Mouse (Mus musculus): ENCODE results near the gene Ergic1. TPM values are rescaled to one million over a fixed set of nuclear protein-coding genes. Genes with fewer than 3 reads are reported as not detected.

The Ergic1 gene
- total and polyA plus RNA-seq, 2 experiments from 2014 or later: 50.8 to 152 TPM

- H3K9ac ChIP-seq (replicated peaks; ENCODE audit: low read depth, low read length): no peak overlapping the region
- no peak overlapping the region for H3K4me3 ChIP-seq (ENCODE audit: low read depth, low read length)
- WGBS: 49% methylated on average over 6 of the region's 6 CpGs
- H3K36me3 ChIP-seq (replicated peaks; ENCODE audit: control insufficient read depth, insufficient read depth, low read length): no peaks in the 10 kb centered on the region
- ATAC-seq (ENCODE audit: insufficient read depth, low read depth): no peak
- H3K4me1 ChIP-seq (ENCODE audit: control insufficient read depth, insufficient read depth): peaks cover 84% of the 10 kb centered on the region
- DNase-seq (ENCODE audit: low spot score): no peak
- no peak overlapping the region for H3K4me2 ChIP-seq (ENCODE audit: low read depth, low read length)
- H3K27me3 ChIP-seq (ENCODE audit: control insufficient read depth, insufficient read depth, low read length): no peaks in the 10 kb centered on the region
- H3K9me3 ChIP-seq (replicated peaks; ENCODE audit: control insufficient read depth, low read length): no peaks in the 10 kb centered on the region
- 0 out of 2 replicates have a peak overlapping the region, but pooled peaks have one; percentile 14 for H3K27ac ChIP-seq (ENCODE audit: low read depth)
- TF ChIP-seq CTCF (IDR thresholded peaks at IDR 0.05; ENCODE audit: low read depth) (no peak), EP300 (IDR thresholded peaks at IDR 0.05; ENCODE audit: low read depth) (no peak; the same call in 1 of the 2 replicates)
Observed at GRCm38 (mm10) chr17:26579396-26579795, 18.1 kb downstream of the Ergic1 start.

DNA sequence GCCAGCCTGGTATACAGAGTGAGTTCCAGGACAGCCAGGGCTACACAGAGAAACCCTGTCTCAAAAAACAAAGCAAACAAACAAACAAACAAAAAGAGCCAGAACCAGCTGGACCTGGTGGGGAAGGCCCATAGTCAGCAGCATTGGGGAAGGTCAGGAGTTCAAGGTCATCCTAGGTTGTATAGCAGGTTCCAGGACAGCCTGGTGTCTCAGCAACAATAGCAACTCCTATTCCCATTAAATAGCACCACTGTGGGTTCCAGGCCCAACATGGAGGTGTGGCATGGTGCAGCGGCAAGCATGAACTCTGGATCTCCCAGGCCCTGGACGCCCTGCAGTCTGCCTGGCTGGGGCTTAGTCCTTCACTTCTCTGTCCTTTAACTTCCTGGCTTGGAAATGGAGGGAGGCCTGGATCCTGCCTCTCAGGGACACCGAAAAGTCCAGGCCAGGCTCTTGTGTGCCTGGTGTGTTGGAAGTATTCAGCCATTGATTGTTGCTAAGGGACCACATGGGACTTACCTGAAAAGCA lies 19.6 kb downstream of the Ergic1 start:
- no peak overlapping the region for H3K4me2 ChIP-seq (ENCODE audit: low read depth, low read length)
- ATAC-seq (ENCODE audit: insufficient read depth, low read depth) (no peak), DNase-seq (ENCODE audit: low spot score) (no peak)
- H3K9ac ChIP-seq (replicated peaks; ENCODE audit: low read depth, low read length): no peak overlapping the region
- H3K4me3 ChIP-seq (ENCODE audit: low read depth, low read length): no peak overlapping the region
- H3K27ac ChIP-seq (ENCODE audit: low read depth): peak overlapping the region; percentile 91; the same call in 1 of the 2 replicates
- TF ChIP-seq CTCF (IDR thresholded peaks at IDR 0.05; ENCODE audit: low read depth) (no peak), EP300 (IDR thresholded peaks at IDR 0.05; ENCODE audit: low read depth) (no peak)
- no peaks in the 10 kb centered on the region for H3K9me3 ChIP-seq (replicated peaks; ENCODE audit: control insufficient read depth, low read length)
- H3K27me3 ChIP-seq (ENCODE audit: control insufficient read depth, insufficient read depth, low read length): no peaks in the 10 kb centered on the region
- peaks cover 81% of the 10 kb centered on the region for H3K4me1 ChIP-seq (ENCODE audit: control insufficient read depth, insufficient read depth)
- 94% methylated on average over 3 of the region's 3 CpGs for WGBS
- no peaks in the 10 kb centered on the region for H3K36me3 ChIP-seq (replicated peaks; ENCODE audit: control insufficient read depth, insufficient read depth, low read length)

- Histone ChIP-seq H3K4me2 (ENCODE audit: low read depth, low read length) (no peak overlapping the region), H3K27me3 (ENCODE audit: control insufficient read depth, insufficient read depth, low read length) (no peaks in the 10 kb centered on the region), H3K4me1 (ENCODE audit: control insufficient read depth, insufficient read depth) (peaks cover 67% of the 10 kb centered on the region), H3K4me3 (ENCODE audit: low read depth, low read length) (no peak overlapping the region), H3K9me3 (replicated peaks; ENCODE audit: control insufficient read depth, low read length) (no peaks in the 10 kb centered on the region), H3K27ac (ENCODE audit: low read depth) (peak overlapping the region; percentile 91), H3K9ac (replicated peaks; ENCODE audit: low read depth, low read length) (no peak overlapping the region), H3K36me3 (replicated peaks; ENCODE audit: control insufficient read depth, insufficient read depth, low read length) (no peaks in the 10 kb centered on the region)
- peak; percentile 27; the same call in 1 of the 2 replicates for ATAC-seq (ENCODE audit: insufficient read depth, low read depth)
- WGBS: 58% methylated on average over 5 of the region's 5 CpGs
- TF ChIP-seq EP300 (IDR thresholded peaks at IDR 0.05; ENCODE audit: low read depth) (no peak; the same call in 1 of the 2 replicates), CTCF (IDR thresholded peaks at IDR 0.05; ENCODE audit: low read depth) (no peak)
- peak; percentile 61 for DNase-seq (ENCODE audit: low spot score)
Observed at GRCm38 (mm10) chr17:26582297-26582696, 21.0 kb downstream of the Ergic1 start.

DNA sequence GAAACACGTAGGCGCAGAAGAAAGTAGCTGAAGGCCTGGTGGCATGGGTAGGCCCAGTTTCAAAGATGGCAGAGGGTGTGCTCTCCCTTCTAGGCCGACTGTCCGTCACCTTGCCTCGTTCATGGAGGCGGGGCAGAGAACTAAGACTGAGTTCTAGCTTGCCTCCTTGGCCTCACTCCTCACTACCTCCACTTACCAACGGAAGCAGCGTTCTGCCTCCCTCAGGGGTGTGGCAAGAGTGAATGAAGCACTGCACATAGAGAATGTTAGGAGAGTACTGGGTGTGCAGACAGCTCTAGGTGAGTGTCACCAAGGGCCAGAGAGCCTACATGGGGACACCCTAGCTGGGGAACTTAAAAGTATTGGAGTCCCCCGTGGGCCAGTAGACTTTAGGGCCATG lies 21.8 kb downstream of the Ergic1 start:
- no peaks in the 10 kb centered on the region for H3K27me3 ChIP-seq (ENCODE audit: control insufficient read depth, insufficient read depth, low read length)
- no peak for ATAC-seq (ENCODE audit: insufficient read depth, low read depth)
- peak overlapping the region; percentile 91 for H3K27ac ChIP-seq (ENCODE audit: low read depth)
- no peak overlapping the region for H3K4me3 ChIP-seq (ENCODE audit: low read depth, low read length)
- no peak overlapping the region for H3K9ac ChIP-seq (replicated peaks; ENCODE audit: low read depth, low read length)
- peaks cover 59% of the 10 kb centered on the region for H3K4me1 ChIP-seq (ENCODE audit: control insufficient read depth, insufficient read depth)
- 96% methylated on average over 9 of the region's 9 CpGs for WGBS
- H3K9me3 ChIP-seq (replicated peaks; ENCODE audit: control insufficient read depth, low read length): no peaks in the 10 kb centered on the region
- no peak for TF ChIP-seq CTCF (IDR thresholded peaks at IDR 0.05; ENCODE audit: low read depth)
- no peak for TF ChIP-seq EP300 (IDR thresholded peaks at IDR 0.05; ENCODE audit: low read depth)
- no peaks in the 10 kb centered on the region for H3K36me3 ChIP-seq (replicated peaks; ENCODE audit: control insufficient read depth, insufficient read depth, low read length)
- DNase-seq (ENCODE audit: low spot score): no peak
- no peak overlapping the region for H3K4me2 ChIP-seq (ENCODE audit: low read depth, low read length)

DNA sequence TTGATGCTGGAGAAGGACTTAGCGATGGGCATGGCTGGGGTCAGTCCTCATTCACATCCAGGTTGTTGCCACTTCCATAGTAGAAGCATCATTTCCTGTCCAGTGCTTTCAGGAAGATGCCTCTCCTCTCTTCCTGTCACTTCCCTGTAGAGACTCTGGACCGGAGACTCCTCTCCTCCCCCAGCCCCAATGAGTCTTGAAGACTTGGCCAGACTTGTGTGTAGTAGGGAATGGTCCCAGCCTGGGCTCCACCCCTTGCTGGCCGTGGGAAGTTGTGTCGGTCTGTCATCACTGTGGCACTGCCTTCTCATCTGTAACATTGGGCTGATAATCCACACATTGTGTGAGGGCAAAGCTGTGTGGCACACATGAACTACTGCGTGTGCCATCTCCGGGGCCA lies 22.3 kb downstream of the Ergic1 start:
- Histone ChIP-seq H3K36me3 (replicated peaks; ENCODE audit: control insufficient read depth, insufficient read depth, low read length) (no peaks in the 10 kb centered on the region), H3K9me3 (replicated peaks; ENCODE audit: control insufficient read depth, low read length) (no peaks in the 10 kb centered on the region), H3K4me3 (ENCODE audit: low read depth, low read length) (no peak overlapping the region), H3K27me3 (ENCODE audit: control insufficient read depth, insufficient read depth, low read length) (no peaks in the 10 kb centered on the region), H3K4me2 (ENCODE audit: low read depth, low read length) (0 out of 2 replicates have a peak overlapping the region, but pooled peaks have one; percentile 38), H3K27ac (ENCODE audit: low read depth) (peak overlapping the region; percentile 91), H3K4me1 (ENCODE audit: control insufficient read depth, insufficient read depth) (peaks cover 54% of the 10 kb centered on the region), H3K9ac (replicated peaks; ENCODE audit: low read depth, low read length) (no peak overlapping the region)
- ATAC-seq (ENCODE audit: insufficient read depth, low read depth) (no peak), DNase-seq (ENCODE audit: low spot score) (no peak)
- 56% methylated on average over 6 of the region's 6 CpGs for WGBS
- TF ChIP-seq EP300 (IDR thresholded peaks at IDR 0.05; ENCODE audit: low read depth) (no peak), CTCF (IDR thresholded peaks at IDR 0.05; ENCODE audit: low read depth) (no peak)

DNA sequence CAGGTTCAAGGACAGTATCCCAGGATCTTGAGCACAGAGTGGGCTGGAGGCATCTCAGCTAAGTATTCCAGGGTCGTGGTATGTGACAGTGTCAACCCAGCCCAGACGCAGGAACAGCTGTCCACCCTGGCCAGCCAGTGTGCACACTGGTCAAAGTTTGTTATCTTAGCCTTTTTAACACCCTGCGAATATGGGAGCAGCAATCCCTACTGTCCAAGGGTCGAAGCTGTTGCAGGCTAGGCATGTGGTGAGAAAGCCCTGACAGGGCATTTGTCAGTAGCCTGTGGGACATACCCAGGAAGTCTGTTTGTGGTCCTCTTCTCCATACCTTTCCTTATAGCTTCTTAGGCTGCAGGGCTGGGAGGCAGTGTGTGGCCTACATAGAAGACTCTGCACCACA lies 22.8 kb downstream of the Ergic1 start:
- ATAC-seq (ENCODE audit: insufficient read depth, low read depth): peak; percentile 10; the same call in 1 of the 2 replicates
- Histone ChIP-seq H3K9me3 (replicated peaks; ENCODE audit: control insufficient read depth, low read length) (no peaks in the 10 kb centered on the region), H3K4me2 (ENCODE audit: low read depth, low read length) (0 out of 2 replicates have a peak overlapping the region, but pooled peaks have one; percentile 38), H3K4me1 (ENCODE audit: control insufficient read depth, insufficient read depth) (peaks cover 50% of the 10 kb centered on the region), H3K27ac (ENCODE audit: low read depth) (peak overlapping the region; percentile 91), H3K27me3 (ENCODE audit: control insufficient read depth, insufficient read depth, low read length) (no peaks in the 10 kb centered on the region), H3K4me3 (ENCODE audit: low read depth, low read length) (no peak overlapping the region), H3K36me3 (replicated peaks; ENCODE audit: control insufficient read depth, insufficient read depth, low read length) (no peaks in the 10 kb centered on the region), H3K9ac (replicated peaks; ENCODE audit: low read depth, low read length) (no peak overlapping the region)
- TF ChIP-seq CTCF (IDR thresholded peaks at IDR 0.05; ENCODE audit: low read depth) (no peak), EP300 (IDR thresholded peaks at IDR 0.05; ENCODE audit: low read depth) (no peak)
- WGBS: 17% methylated on average over 4 of the region's 4 CpGs
- no peak for DNase-seq (ENCODE audit: low spot score)
